Mouse (Mus musculus) frontal cortex, postnatal 36 days (tissue): ENCODE measurements at regions not wholly inside any gene's neighbourhood (a gene's known extent, or its start where the extent isn't known, plus 50 kb on each side); places are given as distances from the start of the nearest gene placed in this dataset.

Experiments used
- DNase-seq, 2 experiments: peaks; one replicate each; pipeline ENCODE4 v3.0.0; 2022; ENCODE audit warnings: low spot score in 2 of 2

GRCm38 (mm10) chr15:51256681-51257080 is 2628.0 kb upstream of the Gm7489 start:
- DNase-seq = no peak

- DNase-seq = no peak
Measured at GRCm38 (mm10) chr15:51264599-51265163, 2620.0 kb upstream of the Gm7489 start.

GRCm38 (mm10) chr15:51265971-51266370 is 2618.7 kb upstream of the Gm7489 start:
- no peak for DNase-seq

- DNase-seq = no peak
Measured at GRCm38 (mm10) chr15:51271632-51272312, 2612.9 kb upstream of the Gm7489 start.

- DNase-seq = no peak
Measured at GRCm38 (mm10) chr15:51285334-51285733, 2599.4 kb upstream of the Gm7489 start.

- no peak for DNase-seq
Measured at GRCm38 (mm10) chr15:51286352-51286751, 2598.4 kb upstream of the Gm7489 start.

- DNase-seq = no peak
Measured at GRCm38 (mm10) chr15:51288911-51289432, 2595.7 kb upstream of the Gm7489 start.

- DNase-seq = no peak
Measured at GRCm38 (mm10) chr15:51289916-51290315, 2594.8 kb upstream of the Gm7489 start.

GRCm38 (mm10) chr15:51291183-51291582 is 2593.5 kb upstream of the Gm7489 start:
- no peak for DNase-seq

- no peak for DNase-seq
Measured at GRCm38 (mm10) chr15:51296841-51297240, 2587.9 kb upstream of the Gm7489 start.

GRCm38 (mm10) chr15:51318072-51318471 is 2566.6 kb upstream of the Gm7489 start:
- no peak for DNase-seq

- no peak for DNase-seq
Measured at GRCm38 (mm10) chr15:51318760-51319159, 2565.9 kb upstream of the Gm7489 start.

- no peak for DNase-seq
Measured at GRCm38 (mm10) chr15:51320366-51320894, 2564.3 kb upstream of the Gm7489 start.

GRCm38 (mm10) chr15:51323284-51323683 is 2561.4 kb upstream of the Gm7489 start:
- no peak for DNase-seq

- DNase-seq = no peak
Measured at GRCm38 (mm10) chr15:51324211-51324610, 2560.5 kb upstream of the Gm7489 start.

GRCm38 (mm10) chr15:51327702-51328101 is 2557.0 kb upstream of the Gm7489 start:
- DNase-seq = no peak

GRCm38 (mm10) chr15:51336441-51336840 is 2548.3 kb upstream of the Gm7489 start:
- DNase-seq = no peak

- DNase-seq = no peak
Measured at GRCm38 (mm10) chr15:51346301-51346700, 2538.4 kb upstream of the Gm7489 start.

GRCm38 (mm10) chr15:51363391-51363790 is 2521.3 kb upstream of the Gm7489 start:
- no peak for DNase-seq

GRCm38 (mm10) chr15:51371162-51371561 is 2513.5 kb upstream of the Gm7489 start:
- no peak for DNase-seq

GRCm38 (mm10) chr15:51390383-51390782 is 2494.3 kb upstream of the Gm7489 start:
- peak in 1 of 2 experiments; percentile 27 for DNase-seq

- DNase-seq = no peak
Measured at GRCm38 (mm10) chr15:51391352-51391751, 2493.4 kb upstream of the Gm7489 start.
